Mouse (Mus musculus) midbrain, embryonic 10.5 days (tissue): ENCODE measurements at regions not wholly inside any gene's neighbourhood (a gene's known extent, or its start where the extent isn't known, plus 50 kb on each side); places are given as distances from the start of the nearest gene placed in this dataset.
"Not testable (repeated sequence)": the region's sequence is repeated elsewhere in the genome, so short reads cannot be mapped to it uniquely, and the experiment has no call there.

Experiments used
- DNase-seq: peaks from one replicate; pipeline ENCODE4 v3.0.0-alpha.2; 2017; ENCODE audit warnings: low spot score
- H3K27ac ChIP-seq: fragments of 300-500 bp; sonication (generic); replicated peaks from 2 replicates; pipeline ENCODE4 v1.5.1; 2016; ENCODE audit warnings: mild to moderate bottlenecking
- H3K27me3 ChIP-seq: fragments of 300-500 bp; sonication (generic); 2 replicates; pipeline ENCODE4 v1.6.1; 2016; ENCODE audit warnings: low read depth, mild to moderate bottlenecking; ENCODE audit not compliant: poor library complexity, severe bottlenecking
- H3K36me3 ChIP-seq: fragments of 300-500 bp; sonication (generic); 2 replicates; pipeline ENCODE4 v1.6.1; 2016; ENCODE audit warnings: mild to moderate bottlenecking, moderate library complexity
- H3K4me1 ChIP-seq: fragments of 300-500 bp; sonication (generic); 2 replicates; pipeline ENCODE4 v1.6.1; 2016
- H3K4me3 ChIP-seq: fragments of 300-500 bp; sonication (generic); 2 replicates; pipeline ENCODE4 v1.5.1; 2016; ENCODE audit warnings: mild to moderate bottlenecking, moderate library complexity
- H3K9me3 ChIP-seq: fragments of 300-500 bp; sonication (generic); replicated peaks from 2 replicates; pipeline ENCODE4 v1.6.1; 2016; ENCODE audit warnings: mild to moderate bottlenecking
- WGBS: fragments of 180-500 bp; shearing (Covaris S2); methylation state at CpG from one replicate; pipeline ENCODE4 v1.1.7; 2016; 5-methylcytosine and 5-hydroxymethylcytosine counted together

DNA sequence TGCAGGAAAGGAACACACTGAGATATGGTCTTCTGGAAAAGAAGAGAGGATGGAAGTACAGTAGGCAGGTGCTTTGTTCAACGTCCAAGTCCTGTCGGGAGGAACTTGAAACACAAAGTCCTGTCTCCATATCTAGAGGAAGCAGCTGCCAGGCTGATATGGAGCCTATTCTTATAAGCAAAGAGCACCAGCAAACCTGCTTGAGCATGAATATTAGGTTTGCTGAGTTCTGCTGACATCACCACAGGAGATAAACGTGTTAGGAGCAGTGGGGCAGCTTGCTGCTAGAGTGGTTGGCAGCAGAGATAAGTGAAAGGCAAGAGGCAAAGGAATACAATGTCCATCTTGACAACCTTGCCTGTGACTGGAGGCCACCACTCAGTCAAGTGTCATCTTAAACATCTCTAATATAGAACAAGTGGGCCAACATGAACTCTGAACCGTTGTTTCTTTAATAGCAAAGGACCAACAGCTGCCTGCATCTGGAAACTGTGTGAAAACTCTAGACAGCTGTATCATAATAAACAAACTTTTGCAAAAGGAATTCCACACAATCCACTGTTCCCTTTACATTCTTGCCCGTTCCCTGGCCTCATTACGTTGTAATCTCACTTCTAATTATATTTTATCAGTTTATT lies 209.9 kb upstream of the Hand2 start:
- not testable (repeated sequence) for DNase-seq, H3K36me3 ChIP-seq, H3K4me3 ChIP-seq, H3K9me3 ChIP-seq, H3K4me1 ChIP-seq, H3K27ac ChIP-seq, H3K27me3 ChIP-seq
- 73% methylated on average over 4 of the region's 6 CpGs for WGBS

DNA sequence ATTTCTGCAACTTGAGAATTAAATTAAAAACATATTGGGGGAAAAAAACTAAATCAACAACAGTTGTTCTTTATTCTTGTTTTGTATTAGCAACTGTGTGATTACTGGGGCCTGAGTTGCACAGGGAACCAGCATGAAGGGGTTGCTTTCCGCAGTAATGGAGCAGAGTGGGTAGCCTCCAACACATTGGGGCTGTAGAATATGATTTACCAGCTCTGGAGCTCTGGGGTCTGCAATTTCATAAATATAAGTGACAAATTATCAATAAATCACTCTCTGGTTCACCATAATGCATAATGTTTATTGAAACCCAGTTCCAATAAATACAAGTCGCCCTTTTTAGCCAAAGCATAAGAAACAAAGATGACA lies 209.4 kb upstream of the Hand2 start:
- WGBS: 74% methylated on average over 2 of the region's 2 CpGs
- Histone ChIP-seq H3K4me3 (no peak overlapping the region), H3K9me3 (peaks cover 4% of the 10 kb centered on the region; the same call in 1 of the 2 replicates), H3K4me1 (no peaks in the 10 kb centered on the region), H3K36me3 (no peaks in the 10 kb centered on the region), H3K27ac (no peak overlapping the region), H3K27me3 (no peaks in the 10 kb centered on the region)
- DNase-seq: no peak

GRCm38 (mm10) chr8:57113915-57114314 lies 206.9 kb upstream of the Hand2 start:
- Histone ChIP-seq H3K27me3 (no peaks in the 10 kb centered on the region), H3K36me3 (no peaks in the 10 kb centered on the region), H3K4me3 (no peak overlapping the region), H3K9me3 (peaks cover 4% of the 10 kb centered on the region; the same call in 1 of the 2 replicates), H3K27ac (no peak overlapping the region), H3K4me1 (no peaks in the 10 kb centered on the region)
- 84% methylated on average over 2 of the region's 2 CpGs for WGBS
- DNase-seq: no peak

- no peak overlapping the region for H3K27ac ChIP-seq
- H3K4me1 ChIP-seq: no peaks in the 10 kb centered on the region
- WGBS: 95% methylated on average over 2 of the region's 2 CpGs
- H3K4me3 ChIP-seq: no peak overlapping the region
- H3K9me3 ChIP-seq: peaks cover 4% of the 10 kb centered on the region; the same call in 1 of the 2 replicates
- H3K27me3 ChIP-seq: no peaks in the 10 kb centered on the region
- no peak for DNase-seq
- H3K36me3 ChIP-seq: no peaks in the 10 kb centered on the region
These were observed 205.5 kb upstream of the Hand2 start for GRCm38 (mm10) chr8:57115303-57115702.

DNA sequence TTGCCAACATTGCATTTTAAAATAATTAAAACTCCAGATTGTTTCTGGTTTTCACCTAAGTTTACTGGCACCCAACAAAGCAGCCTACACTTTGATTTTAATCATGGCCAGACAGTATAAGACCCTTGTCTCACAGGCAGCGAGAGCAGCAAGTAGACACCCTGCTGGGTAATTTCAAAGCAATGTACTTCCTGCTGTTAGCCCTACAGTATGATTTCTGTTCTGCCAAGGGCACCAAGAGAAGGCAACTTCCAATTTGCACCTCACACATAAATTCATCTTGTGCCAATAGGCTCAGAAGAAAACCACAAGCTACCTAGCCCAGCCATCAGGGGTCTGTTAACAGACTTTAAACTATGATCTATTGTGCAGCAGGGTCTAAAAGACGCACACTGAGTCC lies 186.7 kb upstream of the Hand2 start:
- H3K4me3 ChIP-seq: no peak overlapping the region
- no peaks in the 10 kb centered on the region for H3K27me3 ChIP-seq
- H3K27ac ChIP-seq: no peak overlapping the region
- no peaks in the 10 kb centered on the region for H3K9me3 ChIP-seq
- no peaks in the 10 kb centered on the region for H3K36me3 ChIP-seq
- 53% methylated on average over 2 of the region's 2 CpGs for WGBS
- DNase-seq: no peak
- H3K4me1 ChIP-seq: no peaks in the 10 kb centered on the region

DNA sequence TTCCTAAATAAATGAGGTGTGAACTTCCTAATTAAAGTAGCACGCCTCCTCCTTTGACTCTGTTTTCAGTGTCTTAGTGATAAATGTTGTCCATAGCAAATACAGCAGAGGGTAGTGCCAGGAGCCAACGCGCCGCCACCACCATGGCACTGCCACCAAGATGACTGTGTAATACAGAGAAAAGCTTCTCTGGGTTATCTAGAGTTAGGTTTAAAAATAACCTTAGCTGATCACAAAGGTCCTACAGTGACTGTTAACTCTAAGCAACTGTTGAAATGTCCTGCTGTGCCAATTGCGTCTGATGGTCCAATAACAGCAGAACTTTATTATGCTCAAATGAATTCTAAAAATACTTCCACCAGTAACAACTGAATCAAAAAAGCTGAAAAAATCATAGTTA lies 186.1 kb upstream of the Hand2 start:
- Histone ChIP-seq H3K9me3 (no peaks in the 10 kb centered on the region), H3K27ac (no peak overlapping the region), H3K4me3 (no peak overlapping the region), H3K4me1 (no peaks in the 10 kb centered on the region), H3K27me3 (no peaks in the 10 kb centered on the region), H3K36me3 (no peaks in the 10 kb centered on the region)
- 91% methylated on average over 5 of the region's 5 CpGs for WGBS
- DNase-seq: no peak

- no peak for DNase-seq
- Histone ChIP-seq H3K9me3 (no peaks in the 10 kb centered on the region), H3K27me3 (no peaks in the 10 kb centered on the region), H3K36me3 (no peaks in the 10 kb centered on the region), H3K4me3 (no peak overlapping the region), H3K4me1 (no peaks in the 10 kb centered on the region), H3K27ac (no peak overlapping the region)
- 88% methylated on average over 5 of the region's 5 CpGs for WGBS
These were observed 172.7 kb upstream of the Hand2 start for GRCm38 (mm10) chr8:57148036-57148435.

GRCm38 (mm10) chr8:57191153-57191552 lies 129.6 kb upstream of the Hand2 start:
- Histone ChIP-seq H3K4me1 (no peaks in the 10 kb centered on the region), H3K4me3 (no peak overlapping the region), H3K27me3 (no peaks in the 10 kb centered on the region), H3K27ac (no peak overlapping the region), H3K36me3 (no peaks in the 10 kb centered on the region), H3K9me3 (no peaks in the 10 kb centered on the region)
- WGBS: 88% methylated on average over 2 of the region's 2 CpGs
- DNase-seq: no peak

GRCm38 (mm10) chr8:57200280-57200679 lies 120.5 kb upstream of the Hand2 start:
- Histone ChIP-seq H3K4me1 (no peaks in the 10 kb centered on the region), H3K27ac (no peak overlapping the region), H3K27me3 (no peaks in the 10 kb centered on the region), H3K9me3 (no peaks in the 10 kb centered on the region), H3K36me3 (no peaks in the 10 kb centered on the region), H3K4me3 (no peak overlapping the region)
- WGBS: 92% methylated on average over 8 of the region's 8 CpGs
- DNase-seq: no peak

- WGBS: 84% methylated on average over 6 of the region's 6 CpGs
- DNase-seq: no peak
- Histone ChIP-seq H3K4me3 (no peak overlapping the region), H3K9me3 (no peaks in the 10 kb centered on the region), H3K36me3 (no peaks in the 10 kb centered on the region), H3K27ac (no peak overlapping the region), H3K27me3 (no peaks in the 10 kb centered on the region), H3K4me1 (no peaks in the 10 kb centered on the region)
These were observed 111.2 kb upstream of the Hand2 start for GRCm38 (mm10) chr8:57209584-57209983.

DNA sequence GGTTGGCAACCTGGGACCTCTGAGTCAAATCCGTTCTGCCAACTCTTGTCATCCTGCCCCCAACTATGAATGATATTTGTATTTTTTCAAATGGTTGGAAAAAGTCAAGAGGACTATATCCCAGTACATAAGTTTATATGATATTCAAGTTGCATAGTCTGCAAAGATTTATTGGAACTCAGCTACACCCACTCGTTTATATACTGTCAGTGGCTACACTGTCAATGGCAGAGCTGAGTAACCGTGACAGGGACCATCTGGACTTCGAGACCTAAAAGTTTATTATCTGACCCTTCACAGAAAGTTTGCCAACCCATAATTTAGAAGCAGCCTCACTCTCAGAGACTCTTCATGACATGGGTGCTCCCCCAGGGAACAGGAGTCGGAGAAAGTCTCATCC lies 107.7 kb upstream of the Hand2 start:
- Histone ChIP-seq H3K27ac (no peak overlapping the region), H3K9me3 (no peaks in the 10 kb centered on the region), H3K27me3 (no peaks in the 10 kb centered on the region), H3K4me3 (no peak overlapping the region), H3K36me3 (no peaks in the 10 kb centered on the region), H3K4me1 (no peaks in the 10 kb centered on the region)
- 88% methylated on average over 5 of the region's 5 CpGs for WGBS
- DNase-seq: no peak

- no peak overlapping the region for H3K27ac ChIP-seq
- no peaks in the 10 kb centered on the region for H3K9me3 ChIP-seq
- no peak for DNase-seq
- no peaks in the 10 kb centered on the region for H3K27me3 ChIP-seq
- no peaks in the 10 kb centered on the region for H3K36me3 ChIP-seq
- 87% methylated on average over 31 of the region's 31 CpGs for WGBS
- H3K4me1 ChIP-seq: no peaks in the 10 kb centered on the region
- no peak overlapping the region for H3K4me3 ChIP-seq
These were observed 106.5 kb upstream of the Hand2 start for GRCm38 (mm10) chr8:57213982-57214930.

- Histone ChIP-seq H3K27me3 (no peaks in the 10 kb centered on the region), H3K4me3 (no peak overlapping the region), H3K36me3 (no peaks in the 10 kb centered on the region), H3K9me3 (no peaks in the 10 kb centered on the region), H3K27ac (no peak overlapping the region), H3K4me1 (no peaks in the 10 kb centered on the region)
- 85% methylated on average over 4 of the region's 4 CpGs for WGBS
- no peak for DNase-seq
These were observed 90.2 kb upstream of the Hand2 start for GRCm38 (mm10) chr8:57230594-57230993.
